Mouse (Mus musculus) layer of hippocampus, adult 9-10 months (tissue): ENCODE results near the gene Dll1.

Experiments used
- DNase-seq: peaks from one replicate; pipeline ENCODE4 v3.0.0; 2022; ENCODE audit warnings: low spot score

The Dll1 gene

GRCm38 (mm10) chr17:15376494-15377181 lies at the start of gene Dll1:
Gene Dll1, minus strand, starts transcription at chr17:15376872.
- DNase-seq = no peak

- DNase-seq = no peak
These were observed 49.3 kb upstream of the Dll1 start for GRCm38 (mm10) chr17:15425931-15426330.

GRCm38 (mm10) chr17:15423080-15423765 lies 46.6 kb upstream of the Dll1 start:
- peak; percentile 55 for DNase-seq

GRCm38 (mm10) chr17:15422666-15423065 lies 46.0 kb upstream of the Dll1 start:
- DNase-seq = no peak

- DNase-seq = no peak
These were observed 44.8 kb upstream of the Dll1 start for GRCm38 (mm10) chr17:15421446-15421845.

GRCm38 (mm10) chr17:15420021-15420603 lies 43.4 kb upstream of the Dll1 start:
- DNase-seq = no peak

GRCm38 (mm10) chr17:15419534-15419933 lies 42.9 kb upstream of the Dll1 start:
- no peak for DNase-seq

- no peak for DNase-seq
These were observed 40.0 kb upstream of the Dll1 start for GRCm38 (mm10) chr17:15416596-15417215.

- DNase-seq = no peak
These were observed 34.2 kb upstream of the Dll1 start for GRCm38 (mm10) chr17:15410861-15411260.

GRCm38 (mm10) chr17:15409261-15409660 lies 32.6 kb upstream of the Dll1 start:
- DNase-seq = no peak

- no peak for DNase-seq
These were observed 29.9 kb upstream of the Dll1 start for GRCm38 (mm10) chr17:15406576-15406975.

GRCm38 (mm10) chr17:15401716-15402115 lies 25.0 kb upstream of the Dll1 start:
- DNase-seq = no peak

GRCm38 (mm10) chr17:15395997-15396675 lies 19.5 kb upstream of the Dll1 start, which contains the start of gene Fam120b:
Gene Fam120b, plus strand, starts transcription at chr17:15396202.
- peak; percentile 84 for DNase-seq

- no peak for DNase-seq
These were observed 12.7 kb upstream of the Dll1 start for GRCm38 (mm10) chr17:15389356-15389755.

GRCm38 (mm10) chr17:15388892-15389291 lies 12.2 kb upstream of the Dll1 start:
- no peak for DNase-seq

- no peak for DNase-seq
These were observed 6.7 kb upstream of the Dll1 start for GRCm38 (mm10) chr17:15383360-15383759.

- no peak for DNase-seq
These were observed 5.4 kb upstream of the Dll1 start for GRCm38 (mm10) chr17:15381869-15382660.

GRCm38 (mm10) chr17:15381092-15381860 lies 4.6 kb upstream of the Dll1 start:
- DNase-seq = no peak

- DNase-seq = no peak
These were observed 4.0 kb upstream of the Dll1 start for GRCm38 (mm10) chr17:15380641-15381051.

GRCm38 (mm10) chr17:15379741-15380526 lies 3.3 kb upstream of the Dll1 start:
- no peak for DNase-seq
